Comparison of ENCODE assay signal across 10 mouse cellular contexts in the genomic region with DNA sequence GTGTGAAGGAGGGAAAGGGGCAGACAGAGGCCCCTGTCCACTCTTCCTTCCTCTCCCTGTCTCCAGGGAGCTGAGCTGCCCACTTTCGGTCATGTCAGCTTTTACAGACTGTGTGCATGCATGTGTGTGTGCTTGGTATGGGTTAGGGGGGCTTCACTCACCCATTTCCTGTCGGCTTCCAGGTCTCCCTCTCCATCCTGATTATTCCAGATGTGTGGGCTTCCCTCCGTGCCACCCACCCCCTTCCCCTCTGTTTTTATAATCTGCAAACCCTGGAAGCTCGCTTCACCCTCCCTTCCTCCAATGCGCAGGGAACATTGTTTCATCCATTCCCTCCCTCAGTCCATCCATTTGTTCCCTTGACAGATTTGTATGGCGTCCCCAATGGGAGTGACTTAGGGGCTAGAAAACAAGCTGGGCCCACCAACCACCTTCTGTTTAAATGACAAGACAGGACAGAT. TPM values are rescaled to one million over a fixed set of nuclear protein-coding genes. Genes with fewer than 3 reads are reported as not detected.
DNase-seq lines count a peak whose midpoint lies in the region; ATAC-seq and TF ChIP-seq lines count a peak whose summit lies in the region.
"Had no signal": no experiment of that assay in that cellular context is flagged by ENCODE, and none has a peak within 500 bp of the region (broad histone marks: within the 10 kb centered on the region; RNA-seq: fewer than 3 reads in every experiment).

No protein-coding gene starts in this region.

- H3K9me3 ChIP-seq in intestine, embryonic 14.5 days (ENCODE audit: control insufficient read depth, low read length), result no peaks in the 10 kb centered on the region
- H3K9me3 ChIP-seq in intestine, postnatal 0 days (ENCODE audit: control insufficient read depth), result no peaks in the 10 kb centered on the region
- H3K9me3 ChIP-seq in embryonic facial prominence, embryonic 15.5 days (replicated peaks), result no peaks in the 10 kb centered on the region
- H3K9me3 ChIP-seq in hindbrain, postnatal 0 days (ENCODE audit: low read length), result no peaks in the 10 kb centered on the region
- H3K9me3 ChIP-seq in midbrain, postnatal 0 days (ENCODE audit: low read length), result no peaks in the 10 kb centered on the region

- WGBS in intestine, embryonic 14.5 days, result 20% methylated on average over 6 of the region's 6 CpGs
- 50% methylated on average over 6 of the region's 6 CpGs for WGBS in intestine, postnatal 0 days
- 25% methylated on average over 6 of the region's 6 CpGs for WGBS in embryonic facial prominence, embryonic 15.5 days
- 22% methylated on average over 6 of the region's 6 CpGs for WGBS in hindbrain, postnatal 0 days
- WGBS in midbrain, postnatal 0 days, result 8% methylated on average over 6 of the region's 6 CpGs

- no peak for ATAC-seq in intestine, embryonic 14.5 days (replicated peaks; ENCODE audit: low FRiP score, low TSS enrichment, low read depth)
- no peak for ATAC-seq in intestine, postnatal 0 days
- no peak for ATAC-seq in embryonic facial prominence, embryonic 15.5 days (ENCODE audit: insufficient number of reproducible peaks, low FRiP score, low TSS enrichment, low read depth)
- ATAC-seq in hindbrain, postnatal 0 days, result no peak
- ATAC-seq in midbrain, postnatal 0 days (ENCODE audit: low FRiP score), result no peak

- no peak overlapping the region for H3K9ac ChIP-seq in intestine, embryonic 14.5 days (ENCODE audit: low read length)
- no peak overlapping the region for H3K9ac ChIP-seq in intestine, postnatal 0 days (ENCODE audit: low read depth, low read length)
- no peak overlapping the region for H3K9ac ChIP-seq in embryonic facial prominence, embryonic 15.5 days
- no peak overlapping the region for H3K9ac ChIP-seq in hindbrain, postnatal 0 days (replicated peaks; ENCODE audit: low read length)
- H3K9ac ChIP-seq in midbrain, postnatal 0 days (replicated peaks; ENCODE audit: low read length, poor library complexity, severe bottlenecking), result no peak overlapping the region

- H3K27ac ChIP-seq in intestine, embryonic 14.5 days (ENCODE audit: low read depth), result peak overlapping the region; percentile 59; the same call in 1 of the 2 replicates
- H3K27ac ChIP-seq in intestine, postnatal 0 days (ENCODE audit: low read depth, low read length), result no peak overlapping the region
- 0 out of 2 replicates have a peak overlapping the region, but pooled peaks have one; percentile 76 for H3K27ac ChIP-seq in embryonic facial prominence, embryonic 15.5 days (replicated peaks)
- H3K27ac ChIP-seq in hindbrain, postnatal 0 days, result peak overlapping the region; percentile 83
- peak overlapping the region; percentile 85 for H3K27ac ChIP-seq in midbrain, postnatal 0 days (ENCODE audit: low read depth, low read length)

- DNase-seq in intestine, embryonic 14.5 days (ENCODE audit: low spot score), result no peak
- DNase-seq in hindbrain, postnatal 0 days (ENCODE audit: low spot score), result no peak
- no peak for DNase-seq in midbrain, postnatal 0 days (ENCODE audit: low spot score)
- no peak for DNase-seq in spleen, adult 12 weeks (ENCODE audit: low spot score)
- no peak for DNase-seq in left cerebral cortex, postnatal 14 days (ENCODE audit: low spot score in 2 of 2)
- no peak for DNase-seq in cerebellum, adult 9-10 months
- DNase-seq: heart, postnatal 14 days; lung, postnatal 4 days had no signal

- intact Hi-C loops in left cerebral cortex, postnatal 14 days (cut with DNase I), result loop anchor here (5.0 kb wide), 1 partner anchor 93 kb away; no protein-coding TSS in a partner anchor

- peaks cover 41% of the 10 kb centered on the region for H3K4me1 ChIP-seq in intestine, embryonic 14.5 days (replicated peaks; ENCODE audit: control insufficient read depth, insufficient read depth, low read length)
- H3K4me1 ChIP-seq in intestine, postnatal 0 days (replicated peaks; ENCODE audit: control insufficient read depth, insufficient read depth, low read length), result no peaks in the 10 kb centered on the region
- peaks cover 80% of the 10 kb centered on the region for H3K4me1 ChIP-seq in embryonic facial prominence, embryonic 15.5 days
- H3K4me1 ChIP-seq in hindbrain, postnatal 0 days (ENCODE audit: insufficient read depth, low read length), result peaks cover 26% of the 10 kb centered on the region
- H3K4me1 ChIP-seq in midbrain, postnatal 0 days (ENCODE audit: insufficient read depth, low read length), result peaks cover 24% of the 10 kb centered on the region; the same call in 1 of the 2 replicates

- no peak overlapping the region for H3K4me3 ChIP-seq in intestine, embryonic 14.5 days (ENCODE audit: low read depth, low read length)
- H3K4me3 ChIP-seq in intestine, postnatal 0 days (ENCODE audit: low read depth, low read length), result no peak overlapping the region
- no peak overlapping the region for H3K4me3 ChIP-seq in embryonic facial prominence, embryonic 15.5 days (replicated peaks)
- no peak overlapping the region for H3K4me3 ChIP-seq in hindbrain, postnatal 0 days (ENCODE audit: low read length)
- no peak overlapping the region for H3K4me3 ChIP-seq in midbrain, postnatal 0 days (ENCODE audit: low read depth, low read length)

- H3K4me2 ChIP-seq in intestine, embryonic 14.5 days (ENCODE audit: low read length), result no peak overlapping the region
- H3K4me2 ChIP-seq in intestine, postnatal 0 days (replicated peaks; ENCODE audit: low read depth), result no peak overlapping the region
- no peak overlapping the region for H3K4me2 ChIP-seq in embryonic facial prominence, embryonic 15.5 days (replicated peaks)
- H3K4me2 ChIP-seq in hindbrain, postnatal 0 days (ENCODE audit: low read depth, low read length), result no peak overlapping the region
- H3K4me2 ChIP-seq in midbrain, postnatal 0 days (ENCODE audit: low read depth, low read length, poor library complexity, severe bottlenecking), result no peak overlapping the region

- TF ChIP-seq CTCF in intestine, postnatal 0 days (IDR thresholded peaks at IDR 0.05; ENCODE audit: low read depth), result no peak
- TF ChIP-seq CTCF in hindbrain, postnatal 0 days (IDR thresholded peaks at IDR 0.05; ENCODE audit: low read depth), result no peak
- no peak for TF ChIP-seq CTCF in midbrain, postnatal 0 days (IDR thresholded peaks at IDR 0.05)

- no peaks in the 10 kb centered on the region for H3K27me3 ChIP-seq in intestine, embryonic 14.5 days (replicated peaks; ENCODE audit: control insufficient read depth, insufficient read depth, low read length)
- H3K27me3 ChIP-seq in intestine, postnatal 0 days (replicated peaks; ENCODE audit: control insufficient read depth, insufficient read depth, low read length), result no peaks in the 10 kb centered on the region
- H3K27me3 ChIP-seq in embryonic facial prominence, embryonic 15.5 days, result no peaks in the 10 kb centered on the region
- no peaks in the 10 kb centered on the region for H3K27me3 ChIP-seq in hindbrain, postnatal 0 days (ENCODE audit: insufficient read depth, low read length)
- no peaks in the 10 kb centered on the region for H3K27me3 ChIP-seq in midbrain, postnatal 0 days (ENCODE audit: insufficient read depth, low read length)

- H3K36me3 ChIP-seq in intestine, embryonic 14.5 days (ENCODE audit: control insufficient read depth, insufficient read depth, low read length), result peaks cover 20% of the 10 kb centered on the region
- peaks cover 20% of the 10 kb centered on the region for H3K36me3 ChIP-seq in intestine, postnatal 0 days (ENCODE audit: control insufficient read depth, insufficient read depth)
- peaks cover 14% of the 10 kb centered on the region for H3K36me3 ChIP-seq in embryonic facial prominence, embryonic 15.5 days
- H3K36me3 ChIP-seq in hindbrain, postnatal 0 days (ENCODE audit: insufficient read depth, low read length), result peaks cover 14% of the 10 kb centered on the region
- H3K36me3 ChIP-seq in midbrain, postnatal 0 days (ENCODE audit: insufficient read depth, low read length), result peaks cover 25% of the 10 kb centered on the region

RNA-seq across cellular contexts. Expression of gene Src, which starts 56.1 kb away (rescaled TPM):
- polyA plus RNA-seq in intestine, embryonic 14.5 days (2014; fragmentation: Nextera tagmentation; extraction: Ambion mirVana), result 15.4 and 17.5 TPM in 2 replicates
- polyA plus RNA-seq in intestine, postnatal 0 days (2015; fragmentation: Nextera tagmentation; extraction: Ambion mirVana), result 23.9 and 25.1 TPM in 2 replicates
- 20.7 and 21.3 TPM in 2 replicates for polyA plus RNA-seq in embryonic facial prominence, embryonic 15.5 days (2015; fragmentation: Nextera tagmentation; extraction: Ambion mirVana)
- 133 and 134 TPM in 2 replicates for total RNA-seq in hindbrain, postnatal 0 days (2014; rRNA removed)
- 23.2 and 25.4 TPM in 2 replicates for polyA plus RNA-seq in hindbrain, postnatal 0 days (2015; fragmentation: Nextera tagmentation; extraction: Ambion mirVana)
- 129 and 137 TPM in 2 replicates for total RNA-seq in midbrain, postnatal 0 days (2014; rRNA removed)
- 26.1 and 26.6 TPM in 2 replicates for polyA plus RNA-seq in midbrain, postnatal 0 days (2015; fragmentation: Nextera tagmentation; extraction: Ambion mirVana)
- 100 to 1,000 TPM; 100 to 104 TPM for total RNA-seq in left cerebral cortex, postnatal 14 days (2021)
